Mouse (Mus musculus) Muller cell, postnatal 12 days (primary cell): ENCODE results near the gene Akt3.

Experiments
- DNase-seq: peaks from one replicate; pipeline ENCODE4 v3.0.0-alpha.2; 2015; ENCODE audit errors: inconsistent ontology term

The Akt3 gene

DNA sequence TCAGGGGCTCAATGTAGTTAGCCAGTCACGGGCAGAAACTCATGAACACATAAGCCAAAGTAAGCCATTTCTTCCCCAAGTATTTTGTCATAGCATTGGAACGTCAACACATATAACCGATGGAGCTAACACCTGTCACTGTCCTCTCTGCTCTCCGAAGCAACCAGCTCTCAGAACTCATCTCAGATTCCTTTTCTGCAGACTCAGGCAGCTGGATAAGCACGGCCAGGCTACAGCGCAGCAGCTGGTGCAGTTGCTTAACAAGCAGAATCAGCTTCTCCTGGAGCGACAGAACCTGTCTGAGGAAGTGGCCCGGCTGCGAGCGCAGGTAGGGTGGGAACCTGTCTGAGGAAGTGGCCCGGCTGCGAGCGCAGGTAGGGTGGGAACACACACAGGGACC, 246.3 kb downstream of the Akt3 start:
- no peak for DNase-seq

DNA sequence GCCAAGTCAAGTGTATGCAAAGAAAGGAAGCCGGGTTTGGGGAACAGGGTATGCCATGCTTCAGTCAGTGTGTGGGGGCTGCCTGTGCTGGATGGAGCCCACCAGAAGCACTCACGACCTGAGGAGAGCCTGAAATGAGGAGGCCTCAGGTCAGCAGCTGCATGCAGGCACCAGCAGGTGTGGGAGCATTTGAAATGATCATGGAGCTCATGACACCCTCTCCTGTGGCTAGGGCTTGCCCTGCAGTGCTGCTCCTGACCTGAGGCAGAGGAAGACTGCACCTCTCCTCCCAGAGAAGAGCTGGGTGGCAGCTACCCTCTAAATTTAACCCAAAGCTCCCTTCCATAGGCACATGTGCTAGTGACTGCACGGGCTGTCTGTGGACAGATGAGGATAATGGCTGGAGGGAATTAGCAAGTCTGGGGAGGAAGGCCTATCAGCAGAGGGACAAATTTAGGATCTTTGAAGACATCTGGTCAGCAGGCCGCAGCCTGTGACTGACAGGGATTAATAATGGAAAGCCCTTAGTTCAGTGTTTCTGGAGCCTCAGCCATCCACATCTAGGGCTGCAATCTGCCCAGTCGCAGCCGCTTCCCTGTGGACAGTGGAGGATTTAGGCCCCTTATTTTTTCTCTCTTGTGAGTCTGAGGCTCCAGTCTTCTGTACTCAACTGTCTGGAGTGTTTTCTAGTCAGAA, 247.2 kb downstream of the Akt3 start:
- DNase-seq: no peak

DNA sequence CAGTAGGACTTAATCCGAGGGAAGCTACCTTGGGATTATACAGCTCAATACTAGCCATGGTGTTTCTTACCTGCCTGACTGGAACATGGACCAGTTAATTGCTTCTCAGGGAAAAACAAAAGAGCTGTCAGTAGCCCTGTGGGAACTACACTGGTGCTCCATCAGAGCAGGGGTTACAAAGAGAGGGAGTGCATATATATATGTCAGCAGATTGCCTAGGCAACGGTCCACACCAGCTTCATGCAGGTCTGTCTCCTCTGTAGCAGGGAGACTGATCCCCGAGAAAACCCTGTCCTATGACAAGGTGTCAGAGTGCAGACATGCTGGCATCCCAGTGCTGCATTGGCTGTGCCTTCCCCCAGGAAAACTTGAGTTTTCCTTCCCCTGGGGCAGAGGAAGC, 248.0 kb downstream of the Akt3 start:
- no peak for DNase-seq

DNA sequence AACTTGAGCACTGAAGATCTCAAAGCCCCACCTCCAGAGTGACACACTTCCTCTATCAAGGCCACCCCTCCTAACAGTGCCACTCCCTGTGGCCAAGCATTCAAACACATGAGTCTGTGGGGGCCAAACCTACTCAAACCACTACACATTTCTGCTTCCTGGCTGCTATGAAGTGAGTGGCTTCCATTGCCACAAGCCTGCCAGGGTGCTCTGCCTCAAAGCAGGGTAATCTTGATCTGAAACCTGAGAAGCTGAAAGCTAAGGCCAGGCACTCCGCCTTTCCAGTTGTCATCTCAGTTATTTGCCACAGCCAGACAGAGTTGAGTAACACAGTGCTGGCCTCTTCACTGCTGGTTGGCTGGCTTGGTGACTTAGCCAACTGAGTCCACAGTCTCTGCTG, 249.2 kb downstream of the Akt3 start:
- peak; percentile 41 for DNase-seq

DNA sequence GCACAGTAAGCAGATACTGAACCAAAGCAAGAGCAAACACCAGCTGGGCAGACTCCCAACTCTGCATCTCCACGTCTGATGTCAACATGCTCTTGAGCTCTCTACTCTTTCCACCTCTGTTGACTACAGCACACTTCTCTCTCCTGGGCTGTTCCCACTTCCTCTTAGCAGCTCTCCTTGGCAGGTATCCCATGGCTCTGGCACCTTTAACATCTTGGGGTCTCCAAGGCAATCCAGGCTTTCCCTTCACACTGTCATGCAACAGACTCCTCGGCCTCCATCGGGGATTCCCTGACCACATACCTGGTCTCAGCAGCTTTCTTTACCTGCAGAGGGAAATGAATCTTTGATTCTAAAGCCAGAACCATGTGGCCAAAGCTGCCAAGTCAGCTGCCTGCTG, 250.6 kb downstream of the Akt3 start:
- no peak for DNase-seq

DNA sequence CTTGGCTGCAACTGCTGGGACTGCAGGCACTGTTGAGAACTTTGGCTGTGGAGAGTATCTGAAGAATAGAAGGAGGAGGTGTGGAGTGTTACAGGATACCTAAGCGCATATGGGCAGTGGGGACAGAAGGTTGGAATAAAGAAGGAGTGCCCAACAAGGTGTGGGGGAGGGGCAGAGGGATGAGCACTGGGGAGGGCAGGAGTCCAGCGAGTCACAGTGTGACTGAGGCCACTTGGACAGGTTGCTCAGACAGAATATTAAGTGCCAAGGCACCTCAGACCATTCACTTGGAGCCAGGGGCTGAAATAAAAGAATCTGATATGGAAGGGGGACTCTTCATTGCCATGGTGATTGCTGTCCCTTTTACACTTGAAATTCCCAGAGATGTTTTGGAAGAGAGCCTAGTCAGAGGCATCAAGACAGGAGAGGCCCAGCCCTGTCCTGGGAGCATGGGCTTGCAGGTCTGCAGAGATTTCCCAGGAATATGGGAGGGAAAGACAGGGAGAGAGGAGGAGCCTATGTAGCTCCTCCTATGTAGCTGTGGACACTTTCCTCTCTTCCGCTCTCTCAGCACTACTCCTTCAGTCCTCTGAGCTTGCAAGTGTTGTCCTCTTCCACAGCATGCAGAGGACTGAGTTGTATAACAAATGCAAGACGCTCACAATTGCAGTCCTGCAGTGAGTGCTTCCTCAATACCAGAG, 253.8 kb downstream of the Akt3 start:
- no peak for DNase-seq

DNA sequence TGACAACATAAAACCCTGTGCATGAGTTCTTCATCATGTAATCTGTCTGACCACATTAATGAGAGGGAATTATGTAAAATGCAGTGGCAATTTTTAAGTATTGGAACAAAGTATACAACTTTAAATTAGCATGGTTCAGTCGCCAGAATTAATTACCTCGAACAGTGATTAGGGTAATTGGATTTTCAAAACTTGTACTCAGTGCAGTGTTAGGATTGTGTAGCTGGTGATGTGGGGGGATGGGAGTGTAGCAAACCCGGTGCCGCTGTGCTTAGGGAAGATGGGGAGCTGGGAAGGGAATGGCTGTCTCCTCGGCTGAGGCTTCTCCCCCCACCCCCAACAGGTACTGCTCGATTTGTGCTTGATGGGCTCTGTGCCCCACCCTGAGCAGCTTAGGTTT, 255.1 kb downstream of the Akt3 start:
- DNase-seq: no peak

DNA sequence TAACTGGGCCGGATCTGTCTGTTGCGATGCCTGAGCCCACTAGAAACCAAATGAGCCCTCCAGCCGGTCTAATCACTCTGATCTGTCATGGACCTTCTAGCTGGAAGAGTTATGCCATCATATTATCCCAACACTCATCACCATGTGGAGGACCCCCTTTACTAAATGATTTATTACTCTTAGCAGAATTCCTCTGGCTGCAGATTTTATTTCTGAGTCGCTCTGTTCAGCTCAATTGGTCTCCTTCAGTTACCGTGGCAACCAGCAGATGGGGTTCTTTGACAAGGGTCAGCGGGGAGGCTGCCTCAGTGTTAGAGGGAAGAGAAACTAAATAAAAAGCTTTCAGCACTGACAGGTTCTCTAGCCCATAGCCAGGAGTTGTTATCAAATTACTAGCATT, 259.0 kb downstream of the Akt3 start:
- peak; percentile 46 for DNase-seq

DNA sequence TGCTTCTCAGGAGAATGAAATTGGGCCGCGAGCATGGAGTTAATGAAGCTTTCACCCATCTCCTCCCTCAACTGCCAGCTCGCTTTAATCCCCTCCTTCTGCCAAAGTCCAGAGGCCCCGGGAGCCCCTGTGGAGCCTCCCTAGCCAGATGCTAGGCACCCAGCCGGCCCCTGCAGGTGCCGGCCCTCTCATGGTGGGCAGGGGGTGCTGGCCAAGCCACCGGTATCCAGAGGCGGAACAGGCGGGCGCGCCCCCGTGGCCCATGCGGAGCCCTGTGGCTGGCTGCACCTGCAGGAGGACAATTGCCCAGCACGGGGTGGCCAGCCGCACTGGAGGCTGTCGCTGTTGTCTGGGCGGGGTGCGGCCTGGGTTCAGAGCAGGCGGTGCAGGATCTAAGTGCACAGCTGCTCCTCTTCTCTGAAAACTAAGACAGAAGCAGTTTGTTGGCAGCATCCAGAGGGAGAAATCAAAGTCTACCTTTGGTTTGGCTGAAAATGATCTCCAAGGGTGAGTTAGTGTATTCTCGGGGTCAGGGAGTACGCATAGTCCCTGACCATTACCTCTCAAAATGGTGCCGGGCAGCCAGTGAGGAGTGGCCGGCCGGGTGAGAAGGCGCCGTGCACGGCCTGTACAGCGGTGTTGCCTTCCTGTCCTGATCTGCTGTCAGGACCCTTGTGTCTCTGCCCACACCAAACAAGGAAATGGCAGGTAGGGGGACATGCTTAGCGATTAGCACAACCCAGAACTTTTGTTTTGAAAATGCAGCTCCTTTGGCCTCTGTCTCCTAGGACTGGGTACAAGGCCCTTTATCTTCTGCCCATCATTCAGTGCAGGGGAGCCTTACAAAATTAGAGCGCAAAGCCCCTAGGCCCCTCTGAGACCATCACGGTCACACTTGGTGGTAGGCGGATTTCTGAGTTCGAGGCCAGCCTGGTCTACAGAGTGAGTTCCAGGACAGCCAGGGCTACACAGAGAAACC, 260.0 kb downstream of the Akt3 start:
- DNase-seq: peak; percentile 84

DNA sequence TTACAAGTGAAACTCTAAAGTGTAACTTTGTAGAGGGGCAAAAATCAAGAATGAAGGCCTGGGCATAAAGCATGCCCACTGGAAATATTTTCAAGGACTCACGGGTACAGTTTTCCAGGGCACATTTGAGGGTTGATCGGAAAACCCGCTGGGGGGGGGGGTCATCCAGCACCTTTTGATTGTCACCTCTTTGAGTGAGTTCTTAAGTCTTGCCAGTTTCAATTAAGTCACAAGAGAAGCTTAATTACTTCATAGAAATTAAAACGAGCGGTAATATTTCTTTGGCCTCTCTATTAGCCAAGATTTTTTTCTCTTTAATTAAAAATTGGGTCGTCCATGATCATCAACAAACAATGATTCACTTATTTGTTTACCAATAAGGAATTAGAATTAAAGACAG, 260.7 kb downstream of the Akt3 start:
- no peak for DNase-seq

DNA sequence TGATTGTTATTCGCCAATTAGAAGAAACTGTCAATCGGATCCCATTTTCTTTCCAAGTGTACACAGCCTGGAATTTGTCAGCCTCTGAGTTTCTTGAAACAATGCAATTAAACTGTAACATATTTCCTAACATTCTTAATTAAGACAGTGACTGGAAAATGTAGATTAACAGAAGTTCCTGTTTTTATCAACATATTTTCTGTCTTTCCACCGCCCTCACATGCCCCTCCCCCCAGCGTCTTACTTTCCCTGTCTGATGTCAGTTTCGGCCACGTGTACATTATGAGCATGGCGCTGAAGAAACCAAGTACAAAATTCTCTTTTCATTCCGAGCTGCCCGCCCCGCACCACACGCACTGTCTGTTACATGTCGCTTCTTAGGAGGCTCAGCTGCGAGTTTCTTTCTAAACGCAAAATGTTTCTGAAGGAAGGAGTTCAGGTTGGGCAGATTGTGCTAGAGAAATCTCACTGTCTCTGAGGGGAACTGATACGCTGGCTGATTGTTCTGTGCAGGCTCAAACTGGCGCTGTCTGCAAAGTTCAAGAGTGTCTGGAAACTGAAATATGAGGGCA, 261.3 kb downstream of the Akt3 start:
- DNase-seq: peak; percentile 69

DNA sequence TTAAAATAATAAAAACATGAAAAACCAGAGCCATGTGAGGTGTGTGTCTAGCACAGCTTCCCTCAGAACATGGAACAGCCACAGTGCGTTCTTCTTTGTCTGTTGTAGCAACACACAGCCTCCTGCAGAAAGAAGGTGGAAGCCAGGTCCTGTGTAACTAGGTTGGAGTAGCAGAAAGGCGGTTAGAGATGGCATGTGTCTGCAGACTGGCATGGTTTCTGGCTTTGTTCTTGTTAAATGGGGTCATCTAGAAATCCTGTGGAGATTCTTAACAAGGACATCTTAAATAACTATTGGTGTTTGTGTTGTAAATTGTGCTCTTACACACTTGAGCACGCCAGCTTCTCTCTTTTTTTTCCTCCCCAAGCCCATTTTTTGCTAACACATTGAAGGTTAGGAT, 261.8 kb downstream of the Akt3 start:
- peak; percentile 38 for DNase-seq

DNA sequence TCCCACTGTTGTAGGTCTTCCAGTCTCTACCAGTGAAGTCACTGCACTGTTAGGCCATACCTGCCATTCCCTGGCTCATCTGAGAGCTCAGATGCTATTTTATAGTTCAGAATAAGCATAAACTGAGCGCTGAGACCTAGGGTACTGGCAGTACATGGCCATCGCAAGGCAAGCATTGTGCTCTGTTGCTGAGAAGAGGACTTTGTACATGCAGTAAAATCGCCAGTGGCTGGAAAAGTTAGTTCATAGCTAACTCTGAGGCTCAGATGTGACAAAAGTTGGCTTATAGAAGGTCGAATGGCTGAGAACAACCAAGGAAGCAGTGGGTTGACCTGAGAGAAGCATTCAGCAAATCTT, 262.6 kb downstream of the Akt3 start:
- DNase-seq: no peak

DNA sequence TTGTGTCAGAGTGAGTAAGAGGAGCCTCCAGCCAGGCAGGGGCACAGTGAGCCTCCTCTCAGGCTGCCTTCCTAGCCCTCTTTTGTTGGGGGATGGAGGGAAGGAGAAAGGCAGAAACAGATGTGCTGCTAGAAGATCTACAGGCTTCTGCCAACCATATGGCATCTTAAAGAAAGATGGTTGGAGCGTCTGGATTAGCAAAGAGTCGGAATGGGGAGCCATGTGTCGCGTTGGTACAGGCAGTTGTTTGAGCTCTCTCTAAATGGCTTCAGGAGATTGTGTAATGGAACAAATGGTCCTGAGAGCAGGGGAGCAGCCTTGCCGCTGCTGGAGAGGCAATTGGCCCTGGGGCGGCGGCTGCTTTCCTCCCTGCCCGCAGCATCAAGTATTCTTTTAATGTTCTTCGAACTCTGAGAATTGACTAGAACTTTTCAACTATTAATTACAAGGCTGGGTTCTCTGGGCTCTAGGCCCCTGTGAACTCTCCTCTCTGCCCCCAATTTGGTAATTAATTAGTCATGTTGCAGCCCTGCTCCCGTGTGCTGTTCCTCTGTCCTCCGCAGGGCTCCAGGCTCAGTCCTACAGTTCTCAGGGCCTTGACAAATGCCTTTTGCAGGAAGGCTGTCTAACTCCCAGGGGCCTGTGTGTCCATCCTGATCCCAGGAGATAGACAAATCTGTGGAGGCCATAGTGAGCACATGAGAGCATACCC, 263.1 kb downstream of the Akt3 start:
- peak; percentile 25 for DNase-seq

DNA sequence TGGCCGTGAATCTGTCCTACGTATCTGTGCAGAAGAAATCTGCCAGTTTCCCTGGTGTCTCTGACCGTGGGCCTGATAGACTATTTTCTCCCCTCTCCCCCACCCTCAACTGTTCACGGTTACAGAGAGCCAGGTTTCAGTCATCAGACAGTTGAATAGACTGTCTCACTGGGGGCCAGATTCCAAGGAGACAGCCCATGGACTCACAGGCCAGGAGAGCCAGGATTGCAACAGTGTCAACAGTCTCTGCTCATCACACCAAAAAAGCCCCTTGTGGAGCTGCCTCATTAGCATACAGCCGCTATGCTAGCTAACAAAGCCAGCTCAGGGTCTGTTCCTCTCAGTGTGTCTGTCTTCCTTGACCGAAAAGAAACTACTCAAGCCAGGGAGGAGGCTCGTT, 263.9 kb downstream of the Akt3 start:
- peak; percentile 77 for DNase-seq

DNA sequence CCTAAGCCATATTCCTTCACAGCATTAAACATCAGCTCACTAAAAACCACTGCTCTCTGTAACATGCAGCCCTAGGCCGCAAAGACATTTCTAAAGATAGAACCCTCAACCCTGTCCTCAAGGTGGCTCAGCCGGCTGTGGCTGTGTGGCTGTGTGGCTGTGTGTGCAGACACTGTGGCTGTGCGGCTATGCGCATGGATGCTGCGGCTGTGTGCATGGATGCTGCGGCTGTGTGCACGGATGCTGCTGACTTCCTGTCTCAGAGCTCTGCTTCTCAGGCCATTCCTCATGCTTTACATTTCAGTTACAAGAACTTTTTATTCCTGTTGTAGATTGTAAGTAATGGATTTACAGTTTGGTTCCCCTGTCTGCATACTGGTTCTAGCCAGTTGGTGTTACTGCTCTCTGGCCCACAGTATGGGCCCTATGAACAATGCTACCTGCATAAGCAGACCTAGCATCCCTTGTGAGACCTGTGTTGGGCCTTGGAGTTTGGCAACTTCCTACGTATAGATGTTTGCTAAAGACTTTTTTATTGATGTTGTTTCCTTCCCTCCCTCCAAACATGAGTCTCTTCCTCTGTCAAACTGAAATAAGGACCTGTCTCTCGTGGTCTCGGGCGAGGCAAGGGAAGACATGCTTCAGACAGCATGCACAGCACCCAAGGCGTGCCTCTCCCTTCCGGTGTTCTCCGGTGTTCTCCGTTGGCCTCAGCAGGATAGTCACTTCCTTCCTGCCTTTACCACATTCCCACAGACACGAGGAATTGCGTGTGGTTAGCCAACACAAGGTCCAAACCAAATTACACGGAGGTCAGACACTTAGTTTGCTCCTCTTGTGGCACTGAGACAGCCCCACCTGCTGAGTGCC, 264.6 kb downstream of the Akt3 start:
- DNase-seq: no peak

DNA sequence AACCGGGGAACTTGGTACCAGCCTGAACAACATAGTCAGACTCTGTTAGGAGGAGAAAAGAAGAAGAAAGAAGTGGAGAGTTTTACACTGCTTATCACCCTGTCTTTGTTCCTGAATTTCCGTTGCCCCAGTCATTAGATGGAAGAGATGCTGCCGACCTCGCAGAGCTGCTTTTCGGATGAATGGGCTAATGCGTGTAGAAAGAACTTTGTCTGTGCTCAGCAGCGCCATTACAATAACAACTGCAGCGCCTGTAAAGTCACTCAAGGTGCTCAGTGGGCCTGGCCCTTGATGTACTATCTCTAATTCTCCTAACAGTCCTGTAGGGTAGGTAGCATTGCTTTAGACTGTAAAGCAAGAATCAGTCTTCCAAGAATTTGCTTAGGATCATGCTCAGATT, 265.5 kb downstream of the Akt3 start:
- DNase-seq: peak; percentile 30

DNA sequence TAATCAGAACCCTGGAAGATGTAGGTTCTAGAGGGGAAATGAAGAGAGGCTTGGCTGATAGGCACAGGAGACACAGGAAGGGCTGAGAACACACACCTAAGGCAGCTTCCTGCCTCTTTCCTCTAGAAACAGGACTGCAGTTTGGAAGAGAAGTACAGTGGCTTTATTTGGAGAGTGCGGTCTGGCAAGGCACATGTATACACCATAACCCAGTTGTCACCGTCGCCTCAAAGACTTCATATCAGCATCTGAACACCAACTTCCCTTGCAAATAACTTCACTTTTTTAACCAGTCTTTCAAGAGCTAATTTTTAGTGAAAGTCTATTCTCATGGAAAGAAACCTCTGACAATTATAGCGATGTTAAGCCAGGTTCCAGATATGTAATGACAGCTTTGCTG, 266.5 kb downstream of the Akt3 start:
- no peak for DNase-seq

DNA sequence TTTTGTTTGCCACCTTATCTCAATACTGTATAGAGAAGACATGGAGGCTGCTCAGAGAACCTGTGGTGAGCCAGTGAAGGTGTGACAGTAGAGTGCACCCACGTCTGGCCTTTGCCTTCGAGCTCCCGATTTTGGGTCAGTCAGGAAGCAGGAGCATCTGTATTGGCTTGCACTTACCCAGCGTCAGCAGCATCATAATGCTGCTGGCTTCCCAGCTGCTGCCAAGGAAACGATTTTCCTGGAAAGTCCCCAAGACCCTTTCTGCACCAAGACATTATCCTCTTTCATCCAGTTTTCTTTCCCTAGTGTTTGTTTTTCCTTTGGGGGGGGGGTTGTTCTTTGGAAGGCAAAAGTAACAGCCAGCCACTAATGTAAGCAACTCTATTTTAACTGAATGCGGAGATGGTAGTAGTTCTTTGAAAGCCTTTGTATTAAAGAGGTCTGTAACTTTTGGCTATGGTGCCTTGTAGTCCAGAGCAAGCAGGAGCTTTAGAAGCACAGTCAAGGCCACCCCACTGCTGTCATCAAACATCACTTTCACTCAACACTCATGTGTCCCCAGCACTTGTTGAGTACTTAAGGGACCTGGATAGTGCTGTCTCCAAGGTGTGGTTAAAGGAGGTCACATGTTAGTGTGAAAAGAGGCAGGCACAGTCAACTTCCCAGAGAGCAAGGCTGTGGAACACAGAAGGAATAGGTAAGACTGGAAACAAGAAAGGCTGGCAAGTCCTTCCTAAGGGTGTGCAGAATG, 270.8 kb downstream of the Akt3 start:
- DNase-seq: no peak

DNA sequence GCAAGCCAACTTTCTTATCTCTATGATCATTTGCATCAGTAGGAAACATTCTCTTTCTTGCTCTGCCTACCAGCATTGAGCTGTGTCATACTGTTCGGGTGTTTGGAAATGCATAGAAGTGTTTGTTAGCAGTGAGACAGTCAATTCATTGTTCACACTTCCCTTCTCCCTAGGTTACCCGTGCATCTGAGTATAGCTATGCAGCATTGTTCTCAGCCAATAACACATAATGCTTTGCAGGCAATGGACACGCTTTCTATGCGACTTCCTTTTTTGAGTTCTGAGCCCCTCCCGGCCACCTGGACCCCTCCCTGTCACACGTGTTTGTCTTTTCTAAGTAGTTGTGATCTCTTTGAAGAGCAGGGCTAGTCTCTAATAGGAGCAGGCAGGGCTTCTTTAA, 271.7 kb downstream of the Akt3 start:
- no peak for DNase-seq
